Mouse (Mus musculus) erythroblast, embryonic 14.5 days (primary cell): Measurements from ENCODE around the gene Gm9767.

Experiments
- GATA1 ChIP-seq: IDR thresholded peaks from 2 replicates; pipeline ENCODE4 v1.6.1; 2012; ENCODE audit warnings: low read length, inconsistent platforms, mixed read lengths
- TAL1 ChIP-seq: IDR thresholded peaks from 3 replicates; pipeline ENCODE4 v1.6.1; 2012; ENCODE audit warnings: low read length, inconsistent platforms, mixed read lengths

GRCm38 (mm10) chr10:26077671-26078481, at the start of gene Gm9767:
- no peak for TF ChIP-seq GATA1
- no peak for TF ChIP-seq TAL1
